Mouse (Mus musculus) ES-Bruce4 (cell line): ENCODE measurements around the gene Iffo1.

Experiments
- EP300 ChIP-seq: IDR thresholded peaks from 2 replicates; pipeline ENCODE4 v1.6.1; 2011; ENCODE audit warnings: low read depth, low read length; ENCODE audit not compliant: insufficient read depth
- POLR2A ChIP-seq: IDR thresholded peaks from one replicate; pipeline ENCODE4 v1.8.1; 2011; ENCODE audit warnings: low read length; ENCODE audit not compliant: insufficient read depth

- no peak for TF ChIP-seq EP300
- TF ChIP-seq POLR2A: no peak
These were observed 52.1 kb downstream of the Iffo1 start for GRCm38 (mm10) chr6:125197166-125197565.
